Comparison of ENCODE assay signal across 18 mouse cellular contexts in the genomic region with DNA sequence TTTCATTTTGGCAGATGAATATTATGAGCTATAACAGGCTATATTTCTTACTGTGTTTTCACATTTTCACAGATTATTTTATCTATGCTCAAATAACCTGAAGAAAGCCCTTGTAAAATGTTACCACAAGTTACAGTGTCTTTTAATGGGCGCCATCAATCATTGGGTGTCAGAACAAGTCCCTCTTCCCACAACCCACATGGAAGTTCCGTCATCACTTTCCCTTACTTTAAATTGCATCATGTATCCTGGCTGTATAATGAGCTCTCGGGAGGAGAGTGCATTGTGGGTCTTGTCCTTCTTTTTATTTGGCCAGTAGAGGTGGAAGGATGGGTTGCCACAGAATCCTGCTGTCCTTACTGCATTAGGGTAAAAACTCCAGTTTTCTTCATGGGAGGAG. TPM values are rescaled to one million over a fixed set of nuclear protein-coding genes. Genes with fewer than 3 reads are reported as not detected.
"Had no signal": no experiment of that assay in that cellular context is flagged by ENCODE, and none has a peak within 500 bp of the region (broad histone marks: within the 10 kb centered on the region; RNA-seq: fewer than 3 reads in every experiment).

No protein-coding gene starts in this region.

- H3K27me3 ChIP-seq: midbrain, embryonic 12.5 days; neural tube, embryonic 12.5 days had no signal

- DNase-seq: lung, adult 18-20 months; lung, embryonic 14.5 days; lung, postnatal 10 days; lung, postnatal 4 days; midbrain, embryonic 14.5 days; right cerebral cortex, postnatal 14 days; thymus, adult 18-20 months; thymus, postnatal 14 days; thymus, postnatal 36 days had no signal

- H3K4me2 ChIP-seq: lung, embryonic 14.5 days; midbrain, embryonic 12.5 days; neural tube, embryonic 12.5 days had no signal

- H3K36me3 ChIP-seq: midbrain, embryonic 10.5 days; midbrain, embryonic 12.5 days; neural tube, embryonic 12.5 days had no signal

- H3K4me3 ChIP-seq: midbrain, embryonic 10.5 days; midbrain, embryonic 12.5 days; neural tube, embryonic 12.5 days had no signal

RNA-seq across cellular contexts. Expression of a gene that starts 44.3 kb away (rescaled TPM):
- total RNA-seq: megakaryocyte, adult 5-6 weeks; megakaryocyte-erythroid progenitor cell, adult 5-6 weeks; neutrophil, adult 5-6 weeks had no signal
- polyA plus RNA-seq: neural tube, embryonic 12.5 days; spleen, adult 2 months; stomach, embryonic 14.5 days; stomach, embryonic 16.5 days had no signal
